Mouse (Mus musculus) testis, adult 2 months (tissue): ENCODE measurements at regions not wholly inside any gene's neighbourhood (a gene's known extent, or its start where the extent isn't known, plus 50 kb on each side); places are given as distances from the start of the nearest gene placed in this dataset.

ENCODE experiments used
- CTCF ChIP-seq: fragments of 200-500 bp; IDR thresholded peaks from 2 replicates; pipeline ENCODE4 v1.5.1; 2012; ENCODE audit warnings: low read depth, mild to moderate bottlenecking, inconsistent platforms, low read length, moderate library complexity; ENCODE audit not compliant: control insufficient read depth, insufficient read depth, insufficient replicate concordance
- POLR2A ChIP-seq: fragments of 200-500 bp; IDR thresholded peaks from 2 replicates; pipeline ENCODE4 v1.6.1; 2012; ENCODE audit warnings: low read depth, mild to moderate bottlenecking, inconsistent platforms, low read length, moderate library complexity; ENCODE audit not compliant: control insufficient read depth

DNA sequence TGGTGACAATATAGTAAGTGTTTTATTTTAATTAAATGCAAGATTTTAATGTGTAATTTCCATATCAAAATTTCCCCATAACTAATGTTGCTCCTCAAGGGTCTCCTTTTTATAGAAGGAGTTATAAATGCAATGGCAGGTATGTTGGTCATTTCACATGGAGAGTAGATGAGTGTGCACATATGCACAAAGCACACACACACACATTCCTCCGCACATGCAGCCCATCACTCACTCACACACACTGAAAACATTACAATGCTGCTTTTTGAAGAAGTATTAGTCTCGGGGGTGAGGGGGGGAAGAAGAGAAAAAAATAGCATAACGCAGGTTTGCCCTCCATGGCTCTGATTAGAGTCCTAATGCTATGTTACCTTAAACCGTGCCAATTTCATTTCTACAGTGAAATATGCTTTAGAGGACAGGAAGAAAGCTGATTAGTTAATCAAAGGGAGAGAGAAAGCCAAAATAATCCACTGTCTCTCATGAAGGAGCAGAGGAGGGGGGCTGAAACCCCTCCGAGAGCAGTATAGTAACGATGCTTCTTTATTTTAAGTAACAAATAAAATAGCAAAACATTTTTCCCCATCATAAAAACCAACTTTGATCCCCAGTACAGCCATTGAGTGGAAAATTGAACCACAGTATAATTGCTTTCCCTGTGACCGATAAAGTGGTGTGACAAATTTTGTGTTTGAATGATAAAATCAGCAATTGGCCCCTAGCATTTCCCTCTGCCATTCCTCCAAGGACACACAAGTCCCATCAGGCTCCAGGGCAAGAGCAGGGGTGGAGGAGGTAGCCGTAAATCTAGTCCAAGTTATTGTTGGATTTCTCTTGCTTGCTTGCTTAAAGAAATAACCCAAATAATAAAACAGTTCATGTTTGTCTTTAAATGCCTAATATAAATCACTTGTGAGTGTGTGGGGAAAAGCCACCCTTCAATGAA lies 465.0 kb downstream of the Tfap2b start:
- no peak for TF ChIP-seq CTCF
- no peak for TF ChIP-seq POLR2A
